Mouse (Mus musculus) forebrain, embryonic 16.5 days (tissue): Measurements from ENCODE around the gene Map2k6. TPM values are rescaled to one million over a fixed set of nuclear protein-coding genes. Genes with fewer than 3 reads are reported as not detected.

ENCODE experiments used
- ATAC-seq: fragments of 200-750 bp; cut with Nextera tagmentation; 2 replicates; pipeline ENCODE4 v1.8.0; 2017; ENCODE audit warnings: mild to moderate bottlenecking, moderate library complexity
- H3K27ac ChIP-seq: fragments of 300-500 bp; sonication (generic); 2 replicates; pipeline ENCODE4 v1.5.1; 2014; ENCODE audit warnings: low read length, control low read depth
- H3K27me3 ChIP-seq: fragments of 300-500 bp; sonication (generic); replicated peaks from 2 replicates; pipeline ENCODE4 v1.6.1; 2014; ENCODE audit warnings: low read length; ENCODE audit not compliant: control insufficient read depth, insufficient read depth
- H3K36me3 ChIP-seq: fragments of 300-500 bp; sonication (generic); 2 replicates; pipeline ENCODE4 v1.6.1; 2014; ENCODE audit not compliant: control insufficient read depth, insufficient read depth
- H3K4me1 ChIP-seq: fragments of 300-500 bp; sonication (generic); replicated peaks from 2 replicates; pipeline ENCODE4 v1.6.1; 2014; ENCODE audit warnings: low read length; ENCODE audit not compliant: control insufficient read depth, insufficient read depth
- H3K4me2 ChIP-seq: fragments of 300-500 bp; sonication (generic); 2 replicates; pipeline ENCODE4 v1.6.1; 2014; ENCODE audit warnings: mild to moderate bottlenecking, low read length, control low read depth
- H3K4me3 ChIP-seq: fragments of 300-500 bp; sonication (generic); replicated peaks from 2 replicates; pipeline ENCODE4 v1.5.1; 2014; ENCODE audit warnings: mild to moderate bottlenecking, low read length, control low read depth
- H3K9ac ChIP-seq: fragments of 300-500 bp; sonication (generic); replicated peaks from 2 replicates; pipeline ENCODE4 v1.6.1; 2014; ENCODE audit warnings: low read depth, low read length, control low read depth
- H3K9me3 ChIP-seq: fragments of 300-500 bp; sonication (generic); 2 replicates; pipeline ENCODE4 v1.6.1; 2016; ENCODE audit warnings: low read length; ENCODE audit not compliant: control insufficient read depth
- WGBS: fragments of 180-500 bp; shearing (Covaris S2); extraction: QIAGEN DNeasy Blood & Tissue Kit; methylation state at CpG from one replicate; pipeline ENCODE4 v1.1.7; 2014; 5-methylcytosine and 5-hydroxymethylcytosine counted together
- polyA plus RNA-seq: library from polyadenylated mRNA; unstranded; fragments of >200 nt; fragmentation: Nextera tagmentation; extraction: Ambion mirVana; gene quantifications from 2 replicates; pipeline ENCODE4 v1.2.1, GENCODE M21; 2015

The Map2k6 gene
- polyA plus RNA-seq, 1 experiment from 2014 or later: 44.7 TPM

DNA sequence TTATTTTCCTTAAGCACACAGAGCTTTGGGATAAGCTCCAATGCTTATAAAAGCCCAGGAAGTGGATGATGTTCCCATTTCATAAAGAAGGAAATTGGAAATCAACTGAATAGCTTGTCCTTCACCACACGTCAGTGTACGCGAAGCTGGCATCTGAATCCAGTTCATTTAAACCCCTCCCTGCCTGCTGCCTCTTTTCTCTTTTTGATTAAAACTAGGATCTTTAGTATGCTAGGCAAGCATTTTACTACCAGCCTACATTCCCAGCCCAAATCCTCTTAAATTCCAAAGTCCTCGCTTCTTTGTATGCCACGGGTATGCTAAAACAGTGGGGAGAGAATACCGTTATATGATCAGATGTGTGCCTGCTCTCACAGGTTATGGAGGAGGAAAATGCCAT, 17.8 kb downstream of the Map2k6 start:
- no peaks in the 10 kb centered on the region for H3K27me3 ChIP-seq
- peak overlapping the region; percentile 10; the same call in 1 of the 2 replicates for H3K27ac ChIP-seq
- H3K4me1 ChIP-seq: 0 out of 2 replicates have a peak, but pooled peaks cover 2% of the 10 kb centered on the region
- H3K9ac ChIP-seq: no peak overlapping the region
- no peak overlapping the region for H3K4me2 ChIP-seq
- WGBS: 47% methylated on average over 6 of the region's 6 CpGs
- H3K9me3 ChIP-seq: no peaks in the 10 kb centered on the region
- no peaks in the 10 kb centered on the region for H3K36me3 ChIP-seq
- no peak overlapping the region for H3K4me3 ChIP-seq
- ATAC-seq: no peak

DNA sequence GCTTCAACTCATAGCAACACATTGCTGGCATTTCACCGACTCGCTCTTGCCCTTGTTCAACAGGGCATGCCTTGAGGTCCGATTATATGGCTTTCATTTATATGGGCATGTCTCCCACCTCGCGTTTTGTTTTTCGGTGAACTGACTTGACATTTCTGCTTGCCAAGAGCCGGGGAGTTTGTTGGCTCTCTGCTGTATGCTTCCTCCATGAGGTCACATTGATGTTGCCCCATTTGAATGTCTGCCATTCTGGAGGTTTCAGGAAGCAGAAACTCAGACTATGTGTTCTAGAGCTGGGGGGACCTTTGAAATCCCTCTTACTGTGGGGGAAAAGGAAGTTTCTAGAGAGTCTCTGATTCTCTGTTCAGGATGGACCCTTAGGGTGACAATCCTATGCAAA, 21.5 kb downstream of the Map2k6 start:
- Histone ChIP-seq H3K4me1 (0 out of 2 replicates have a peak, but pooled peaks cover 2% of the 10 kb centered on the region), H3K4me2 (no peak overlapping the region), H3K9me3 (no peaks in the 10 kb centered on the region), H3K27ac (no peak overlapping the region), H3K36me3 (no peaks in the 10 kb centered on the region), H3K4me3 (no peak overlapping the region), H3K27me3 (no peaks in the 10 kb centered on the region), H3K9ac (no peak overlapping the region)
- WGBS: 94% methylated on average over 7 of the region's 7 CpGs
- ATAC-seq: no peak

DNA sequence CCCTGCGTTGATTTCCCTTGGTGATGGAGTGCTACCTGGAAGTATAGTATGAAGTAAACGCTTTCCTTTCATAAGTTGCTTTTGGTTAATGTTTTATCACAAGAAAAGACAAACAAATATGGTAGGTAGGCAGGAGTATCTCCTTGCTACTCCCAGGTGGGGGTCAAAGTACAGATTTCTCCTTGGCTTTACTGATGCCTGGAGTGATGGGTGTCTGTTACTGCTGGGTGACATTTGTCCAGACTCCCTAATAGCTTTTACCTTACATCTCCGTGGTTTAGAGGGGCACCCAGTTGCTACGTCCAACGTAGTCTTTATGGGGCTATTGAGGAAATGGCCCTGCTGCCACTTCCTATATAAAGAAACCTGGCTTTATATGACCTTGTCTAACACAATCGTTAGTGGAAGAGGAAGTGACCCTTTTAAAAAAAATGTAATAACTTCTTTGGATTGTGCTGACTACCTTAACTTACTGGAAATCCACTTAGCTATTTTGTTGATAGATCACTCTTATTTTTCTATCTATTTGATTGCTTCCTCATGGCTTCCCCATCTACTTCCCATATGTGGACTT, 27.7 kb downstream of the Map2k6 start:
- 84% methylated on average over 6 of the region's 6 CpGs for WGBS
- no peak overlapping the region for H3K9ac ChIP-seq
- H3K36me3 ChIP-seq: no peaks in the 10 kb centered on the region
- no peak overlapping the region for H3K4me2 ChIP-seq
- H3K9me3 ChIP-seq: no peaks in the 10 kb centered on the region
- H3K4me3 ChIP-seq: no peak overlapping the region
- ATAC-seq: no peak
- no peaks in the 10 kb centered on the region for H3K27me3 ChIP-seq
- H3K27ac ChIP-seq: no peak overlapping the region
- peaks cover 7% of the 10 kb centered on the region; the same call in 1 of the 2 replicates for H3K4me1 ChIP-seq

DNA sequence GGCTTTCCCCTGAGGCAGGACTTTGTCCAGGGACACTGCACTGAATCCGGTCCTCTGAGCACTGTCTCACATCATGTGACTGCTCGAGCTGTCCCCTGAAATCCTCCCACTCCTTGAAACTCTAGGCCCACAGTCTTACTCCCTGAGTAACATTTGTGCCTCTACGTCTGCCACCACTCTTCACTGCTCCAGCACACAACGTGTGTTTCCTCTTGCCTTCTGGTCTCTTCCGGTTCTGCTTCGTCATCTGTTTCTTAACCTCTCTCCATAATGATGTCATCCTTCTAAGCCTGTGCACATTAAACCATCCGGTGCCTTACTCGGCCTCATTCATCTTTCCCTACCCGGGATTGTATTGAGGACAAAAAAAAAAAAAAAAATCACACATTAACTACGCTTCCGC, 28.2 kb downstream of the Map2k6 start:
- Histone ChIP-seq H3K4me1 (peaks cover 7% of the 10 kb centered on the region; the same call in 1 of the 2 replicates), H3K4me2 (peak overlapping the region; percentile 17), H3K4me3 (no peak overlapping the region), H3K27me3 (no peaks in the 10 kb centered on the region), H3K9ac (no peak overlapping the region), H3K27ac (no peak overlapping the region), H3K36me3 (no peaks in the 10 kb centered on the region), H3K9me3 (no peaks in the 10 kb centered on the region)
- WGBS: 30% methylated on average over 11 of the region's 11 CpGs
- peak; percentile 62 for ATAC-seq

DNA sequence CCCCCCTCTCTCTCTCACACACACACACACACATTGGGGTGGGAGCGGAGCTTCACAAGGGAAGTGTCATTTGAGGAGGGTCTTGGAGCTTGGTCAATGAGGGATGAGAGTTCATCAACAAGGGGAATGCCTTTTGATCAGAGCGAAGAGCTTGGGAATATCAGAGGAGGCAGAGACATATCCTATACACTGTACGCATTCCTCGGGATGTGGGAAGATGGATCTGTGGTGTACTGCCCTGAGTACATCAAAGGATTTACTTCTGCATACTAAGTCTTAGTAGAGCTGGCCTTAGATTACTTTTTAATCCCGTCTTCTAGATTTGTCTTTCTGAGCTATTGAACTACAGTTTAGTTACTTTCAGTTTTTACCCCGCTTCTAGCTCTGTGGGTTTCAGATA, 30.1 kb downstream of the Map2k6 start:
- WGBS: 89% methylated on average over 6 of the region's 6 CpGs

DNA sequence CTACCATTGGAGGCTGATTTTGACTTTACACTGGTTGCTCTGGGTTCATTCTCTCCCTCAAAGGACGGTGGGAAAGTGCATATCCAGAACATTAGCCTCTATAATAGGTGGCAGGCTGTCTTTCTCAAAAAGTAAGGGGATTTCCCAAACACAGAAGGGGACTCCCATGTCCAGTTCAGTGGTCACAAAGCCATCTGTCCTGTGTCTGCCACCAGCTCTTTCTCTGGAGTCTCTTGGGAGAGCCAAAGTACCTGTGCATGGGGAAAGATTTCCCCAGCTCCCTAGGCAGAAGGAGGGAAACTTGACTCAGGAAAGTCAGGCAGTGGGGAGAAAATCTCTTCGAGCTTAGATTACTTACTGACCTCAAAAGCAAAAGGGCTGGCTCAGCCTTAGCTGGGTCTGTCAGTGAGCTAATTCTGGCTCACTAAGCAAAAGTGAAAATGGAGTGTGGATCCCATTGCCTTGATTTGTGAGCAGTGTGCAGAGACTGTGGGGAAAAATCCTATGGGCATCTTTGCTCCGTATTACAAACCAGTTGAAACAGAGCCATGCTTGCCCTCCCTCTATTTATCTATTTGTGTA, 31.0 kb downstream of the Map2k6 start:
- 77% methylated on average over 3 of the region's 3 CpGs for WGBS
- Histone ChIP-seq H3K4me3 (no peak overlapping the region), H3K9ac (no peak overlapping the region), H3K4me1 (peaks cover 7% of the 10 kb centered on the region; the same call in 1 of the 2 replicates), H3K27ac (no peak overlapping the region), H3K27me3 (no peaks in the 10 kb centered on the region), H3K9me3 (no peaks in the 10 kb centered on the region), H3K36me3 (no peaks in the 10 kb centered on the region), H3K4me2 (no peak overlapping the region)
- no peak for ATAC-seq

More for the DNA sequence above, 30.1 kb downstream of the Map2k6 start:
- no peak overlapping the region for H3K4me2 ChIP-seq
- H3K27ac ChIP-seq: no peak overlapping the region
- H3K9ac ChIP-seq: no peak overlapping the region
- H3K36me3 ChIP-seq: no peaks in the 10 kb centered on the region
- H3K9me3 ChIP-seq: no peaks in the 10 kb centered on the region
- peaks cover 7% of the 10 kb centered on the region; the same call in 1 of the 2 replicates for H3K4me1 ChIP-seq
- ATAC-seq: no peak
- H3K27me3 ChIP-seq: no peaks in the 10 kb centered on the region
- no peak overlapping the region for H3K4me3 ChIP-seq

DNA sequence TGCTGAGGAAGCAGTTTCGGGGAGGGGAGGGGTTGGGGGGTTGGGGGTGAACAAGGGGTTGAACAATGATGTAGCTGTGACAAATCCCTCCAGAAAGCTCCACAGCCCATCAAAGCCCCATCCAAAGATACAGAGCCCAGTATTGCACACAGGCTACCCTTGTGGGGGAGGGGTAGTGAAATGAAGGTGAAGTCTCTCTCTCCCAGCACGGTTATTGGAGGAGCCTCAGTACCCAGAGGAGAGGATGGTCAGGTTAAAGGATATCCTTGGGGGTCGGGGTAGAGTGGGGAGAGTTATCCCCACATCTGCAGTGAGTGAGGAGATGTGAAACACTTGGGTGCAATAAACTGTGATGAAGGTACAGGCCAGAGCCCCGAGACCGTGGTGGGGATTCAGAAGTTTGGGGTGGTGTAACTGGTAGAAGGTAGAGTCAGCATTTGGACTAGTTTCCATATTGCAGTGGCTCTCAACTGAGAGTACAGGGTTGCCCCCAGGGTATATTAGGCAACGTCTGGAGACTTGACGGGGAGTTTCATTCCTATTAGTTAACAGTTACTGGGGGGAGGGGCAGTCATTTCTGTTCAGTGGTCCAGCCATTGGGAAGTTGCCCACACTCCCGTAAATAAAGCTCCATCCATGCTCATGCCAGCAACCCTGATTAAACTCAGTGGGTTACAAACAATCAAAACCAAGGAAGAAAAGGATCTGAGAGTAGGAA, 37.1 kb downstream of the Map2k6 start:
- Histone ChIP-seq H3K4me3 (no peak overlapping the region), H3K4me2 (no peak overlapping the region), H3K9ac (no peak overlapping the region), H3K36me3 (no peaks in the 10 kb centered on the region), H3K4me1 (peaks cover 4% of the 10 kb centered on the region), H3K27ac (no peak overlapping the region), H3K9me3 (no peaks in the 10 kb centered on the region), H3K27me3 (no peaks in the 10 kb centered on the region)
- WGBS: 59% methylated on average over 8 of the region's 8 CpGs
- 0 out of 2 replicates have a peak, but pooled peaks have one; percentile 22 for ATAC-seq

DNA sequence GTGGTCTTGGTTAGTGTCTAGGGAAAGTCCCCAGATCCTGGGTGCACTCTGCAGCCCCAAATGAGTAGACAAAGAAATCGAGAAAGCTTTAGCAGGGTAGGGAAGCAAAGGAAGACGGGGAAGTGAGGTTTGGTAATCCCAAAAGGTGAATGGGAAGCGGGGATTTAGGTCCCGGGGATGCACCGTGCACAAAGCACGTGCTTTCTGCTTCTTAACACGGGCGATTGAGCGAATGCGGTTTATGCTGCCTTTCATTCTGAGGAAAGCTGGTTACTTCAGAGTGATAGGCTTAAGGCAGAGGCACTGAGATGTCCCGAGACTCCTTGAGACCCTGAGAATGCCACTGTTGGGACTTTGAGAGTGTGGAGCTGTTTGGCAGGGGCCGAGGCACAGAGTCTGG, 38.1 kb downstream of the Map2k6 start:
- WGBS: 17% methylated on average over 12 of the region's 12 CpGs
- Histone ChIP-seq H3K27ac (no peak overlapping the region), H3K4me3 (no peak overlapping the region), H3K9me3 (no peaks in the 10 kb centered on the region), H3K4me2 (no peak overlapping the region), H3K4me1 (peaks cover 4% of the 10 kb centered on the region), H3K9ac (0 out of 2 replicates have a peak overlapping the region, but pooled peaks have one; percentile 0), H3K27me3 (no peaks in the 10 kb centered on the region), H3K36me3 (no peaks in the 10 kb centered on the region)
- ATAC-seq: 0 out of 2 replicates have a peak, but pooled peaks have one; percentile 29

DNA sequence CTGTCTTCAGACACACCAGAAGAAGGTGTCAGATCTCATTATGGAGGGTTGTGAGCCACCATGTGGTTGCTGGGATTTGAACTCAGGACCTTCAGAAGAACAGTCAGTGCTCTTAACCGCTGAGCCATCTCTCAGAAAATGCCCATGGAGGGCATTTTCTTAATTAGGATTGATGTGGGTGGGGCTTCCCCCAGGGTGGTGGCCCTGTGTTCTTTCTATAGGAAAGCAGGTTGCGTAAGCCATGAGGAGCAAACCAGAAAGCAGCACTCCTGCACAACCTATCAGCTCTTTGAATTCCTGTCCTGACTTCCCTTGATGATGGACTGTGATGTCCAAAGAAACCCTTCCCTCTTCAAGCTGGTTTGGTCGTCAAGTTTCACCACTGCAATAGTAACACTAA, 39.2 kb downstream of the Map2k6 start:
- Histone ChIP-seq H3K36me3 (no peaks in the 10 kb centered on the region), H3K9me3 (no peaks in the 10 kb centered on the region), H3K27ac (no peak overlapping the region), H3K4me3 (no peak overlapping the region), H3K9ac (no peak overlapping the region), H3K4me1 (peaks cover 4% of the 10 kb centered on the region), H3K27me3 (no peaks in the 10 kb centered on the region), H3K4me2 (no peak overlapping the region)
- 93% methylated on average over 3 of the region's 3 CpGs for WGBS
- no peak for ATAC-seq
